Mouse (Mus musculus): ENCODE measurements around the gene Mr1. TPM values are rescaled to one million over a fixed set of nuclear protein-coding genes. Genes with fewer than 3 reads are reported as not detected.
A peak's percentile ranks its signal among the peaks of the same experiment; 100 is the strongest.

The Mr1 gene
- polyA plus RNA-seq, 1 experiment from 2014 or later: 5.9 TPM

DNA sequence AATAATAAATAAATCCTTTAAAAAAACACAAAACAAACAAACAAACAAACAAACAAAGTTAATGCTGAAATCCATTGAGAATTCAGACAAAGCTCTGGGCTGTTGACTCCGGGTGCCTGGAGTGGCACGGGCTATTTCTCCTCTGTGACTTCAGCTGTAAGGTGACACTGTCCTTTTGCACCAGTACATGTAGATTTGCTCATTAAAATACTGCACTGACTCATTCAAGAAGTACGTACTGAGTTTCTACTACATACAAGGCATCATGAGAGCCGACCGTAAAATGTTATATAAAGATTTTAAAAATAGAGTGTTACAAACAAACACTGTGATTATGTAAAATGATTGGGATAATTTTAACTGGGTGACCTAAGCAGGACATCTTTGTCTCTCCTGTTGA, 22.2 kb downstream of the Mr1 start:
- no peak for ATAC-seq
- H3K27ac ChIP-seq: no peak overlapping the region
- 98% methylated on average over 5 of the region's 5 CpGs for WGBS
- no peak overlapping the region for H3K4me2 ChIP-seq (replicated peaks)
- no peaks in the 10 kb centered on the region; the same call in 1 of the 2 replicates for H3K4me1 ChIP-seq (replicated peaks)
- no peak overlapping the region for H3K4me3 ChIP-seq (replicated peaks)
- no peaks in the 10 kb centered on the region for H3K27me3 ChIP-seq (replicated peaks)
- no peaks in the 10 kb centered on the region for H3K9me3 ChIP-seq
- no peak overlapping the region for H3K9ac ChIP-seq
- no peaks in the 10 kb centered on the region for H3K36me3 ChIP-seq

DNA sequence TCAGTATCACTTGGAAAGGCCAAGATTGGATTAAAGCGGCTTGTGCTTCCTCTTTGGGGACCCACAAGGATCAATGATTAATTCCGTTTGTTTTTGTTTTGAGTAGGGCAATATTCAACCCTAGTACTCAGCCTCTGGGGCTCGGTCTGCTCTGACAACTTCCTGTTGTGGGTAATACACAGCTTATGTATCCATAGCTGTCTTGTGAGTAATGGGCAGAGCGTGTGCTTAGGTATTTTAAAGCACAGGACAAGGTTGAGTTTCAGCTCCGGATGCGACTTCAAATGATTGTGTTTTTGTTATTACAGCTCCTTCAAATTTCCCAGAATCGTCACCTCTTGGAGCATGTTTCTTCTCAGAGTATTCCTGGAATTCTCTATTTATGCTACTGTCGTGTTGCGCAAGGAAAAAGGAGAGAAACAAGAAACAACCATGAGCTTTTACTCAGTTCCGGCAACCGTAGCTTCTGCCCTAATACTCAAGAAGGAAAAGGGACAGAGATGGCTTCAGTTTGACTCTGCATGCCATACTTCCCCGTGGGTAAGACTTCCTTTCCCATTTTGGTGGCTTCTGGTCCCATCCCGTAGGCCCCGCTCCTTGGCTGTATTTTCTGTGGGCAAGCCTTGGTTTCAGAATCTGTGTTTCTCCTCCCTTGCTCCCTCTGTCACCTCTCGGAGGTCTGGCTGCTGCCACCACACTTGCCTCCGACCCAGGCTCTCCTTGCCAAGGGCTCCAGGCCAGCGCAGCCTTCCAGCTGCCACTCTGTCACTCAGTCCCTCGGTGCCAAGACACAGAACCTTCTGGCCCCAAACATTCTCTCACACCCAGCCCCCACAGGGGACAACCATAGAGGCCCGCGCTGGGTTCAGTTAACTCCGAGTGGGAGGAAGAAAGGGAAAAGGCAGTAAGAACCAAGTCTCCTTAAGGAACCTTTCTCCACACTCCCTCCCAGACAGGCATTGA, 24.4 kb downstream of the Mr1 start:
- Histone ChIP-seq H3K4me1 (replicated peaks) (no peaks in the 10 kb centered on the region; the same call in 1 of the 2 replicates), H3K27me3 (replicated peaks) (no peaks in the 10 kb centered on the region), H3K9ac (no peak overlapping the region), H3K4me3 (replicated peaks) (no peak overlapping the region), H3K36me3 (no peaks in the 10 kb centered on the region), H3K9me3 (no peaks in the 10 kb centered on the region), H3K4me2 (replicated peaks) (no peak overlapping the region), H3K27ac (no peak overlapping the region)
- no peak for ATAC-seq
- 72% methylated on average over 21 of the region's 21 CpGs for WGBS

DNA sequence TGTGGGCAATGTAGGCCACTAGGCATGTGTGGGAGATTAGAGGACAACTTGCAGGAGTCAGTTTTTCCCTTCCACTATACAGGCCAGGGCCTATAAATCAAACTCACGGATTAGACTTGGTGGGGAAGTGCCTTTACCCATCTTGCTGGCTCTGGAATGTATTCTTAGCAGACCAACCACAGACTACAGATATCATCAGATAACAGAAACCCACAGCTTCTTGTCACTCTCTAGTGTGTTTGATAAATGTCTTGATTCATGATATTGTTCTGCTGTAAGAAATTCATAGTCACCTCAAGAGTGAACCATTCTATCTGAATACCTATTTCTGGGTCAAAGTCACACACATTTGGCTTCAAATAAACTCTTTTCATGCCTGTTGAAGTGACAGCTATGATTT, 26.9 kb downstream of the Mr1 start:
- Histone ChIP-seq H3K4me3 (replicated peaks) (no peak overlapping the region), H3K9me3 (no peaks in the 10 kb centered on the region), H3K4me1 (replicated peaks) (no peaks in the 10 kb centered on the region), H3K4me2 (replicated peaks) (no peak overlapping the region), H3K36me3 (no peaks in the 10 kb centered on the region), H3K27ac (no peak overlapping the region), H3K9ac (no peak overlapping the region), H3K27me3 (replicated peaks) (no peaks in the 10 kb centered on the region)
- no peak for ATAC-seq
- 47% methylated on average over 1 of the region's 1 CpGs for WGBS

DNA sequence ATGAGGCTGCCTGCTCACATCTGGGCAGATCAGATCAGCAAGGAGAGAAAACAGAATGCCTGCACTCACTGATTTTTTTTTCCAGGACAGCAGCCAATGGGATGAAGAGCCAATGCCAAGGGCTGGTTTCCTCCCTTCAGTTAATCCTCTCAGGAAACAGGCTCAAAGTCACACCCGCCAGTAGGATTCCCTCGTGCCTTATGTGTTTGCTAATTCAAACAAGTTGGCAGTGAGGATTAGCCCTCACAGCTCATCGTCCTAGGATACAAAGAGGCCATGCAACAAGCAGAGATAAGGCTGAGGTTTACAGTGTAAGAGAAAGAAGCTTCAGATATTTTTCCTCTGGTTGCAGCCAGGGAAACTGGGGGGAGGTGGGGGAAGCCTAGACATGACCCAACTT, 32.7 kb downstream of the Mr1 start:
- 23% methylated on average over 3 of the region's 3 CpGs for WGBS
- no peak overlapping the region for H3K4me2 ChIP-seq (replicated peaks)
- peaks cover 8% of the 10 kb centered on the region for H3K4me1 ChIP-seq (replicated peaks)
- no peak for ATAC-seq
- H3K27me3 ChIP-seq (replicated peaks): no peaks in the 10 kb centered on the region
- no peak overlapping the region for H3K4me3 ChIP-seq (replicated peaks)
- no peak overlapping the region for H3K9ac ChIP-seq
- H3K27ac ChIP-seq: no peak overlapping the region
- no peaks in the 10 kb centered on the region for H3K36me3 ChIP-seq
- no peaks in the 10 kb centered on the region for H3K9me3 ChIP-seq

DNA sequence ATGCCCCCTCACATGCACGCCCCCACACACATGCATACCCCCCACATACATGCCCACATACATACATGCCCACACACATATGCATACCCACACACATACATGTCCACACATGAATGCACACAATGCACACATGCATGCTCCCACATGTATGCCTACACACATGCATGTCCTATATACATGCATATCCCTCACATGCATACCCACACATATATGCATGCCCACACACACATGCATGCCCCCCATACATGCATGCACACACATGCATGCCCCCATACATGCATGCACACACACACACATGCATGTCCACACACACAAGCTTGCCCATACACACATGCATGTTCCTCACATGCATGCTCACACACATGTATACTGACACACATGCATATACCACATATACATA, 33.7 kb downstream of the Mr1 start:
- Histone ChIP-seq H3K9me3 (no peaks in the 10 kb centered on the region), H3K9ac (no peak overlapping the region), H3K4me2 (replicated peaks) (no peak overlapping the region), H3K36me3 (no peaks in the 10 kb centered on the region), H3K27me3 (replicated peaks) (no peaks in the 10 kb centered on the region), H3K27ac (no peak overlapping the region), H3K4me1 (replicated peaks) (peaks cover 14% of the 10 kb centered on the region), H3K4me3 (replicated peaks) (no peak overlapping the region)
- no peak for ATAC-seq
- WGBS: 89% methylated on average over 1 of the region's 1 CpGs

DNA sequence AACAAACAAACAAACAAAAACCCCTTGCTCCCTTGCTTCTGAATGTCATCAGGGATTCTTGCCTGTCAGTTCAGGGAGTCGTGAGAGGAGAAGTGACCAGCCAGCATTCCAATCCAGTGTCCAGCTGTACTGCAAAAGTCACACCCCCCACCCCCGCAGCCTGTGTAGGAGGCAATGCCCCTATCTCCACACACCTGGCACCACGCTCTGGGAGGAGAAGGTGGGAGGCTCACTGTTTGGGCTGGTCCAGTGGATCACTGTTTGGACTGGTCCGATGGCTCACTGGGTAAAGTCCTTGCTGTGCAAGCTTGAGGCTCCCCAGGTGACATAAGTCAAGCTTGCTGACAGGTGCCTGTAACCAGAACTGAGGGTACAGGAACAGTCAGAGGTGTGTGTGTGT, 34.5 kb downstream of the Mr1 start:
- H3K27ac ChIP-seq: no peak overlapping the region
- 50% methylated on average over 4 of the region's 4 CpGs for WGBS
- no peak overlapping the region for H3K4me3 ChIP-seq (replicated peaks)
- no peak overlapping the region for H3K4me2 ChIP-seq (replicated peaks)
- no peak for ATAC-seq
- H3K9me3 ChIP-seq: no peaks in the 10 kb centered on the region
- no peaks in the 10 kb centered on the region for H3K36me3 ChIP-seq
- H3K4me1 ChIP-seq (replicated peaks): peaks cover 14% of the 10 kb centered on the region
- no peaks in the 10 kb centered on the region for H3K27me3 ChIP-seq (replicated peaks)
- no peak overlapping the region for H3K9ac ChIP-seq

DNA sequence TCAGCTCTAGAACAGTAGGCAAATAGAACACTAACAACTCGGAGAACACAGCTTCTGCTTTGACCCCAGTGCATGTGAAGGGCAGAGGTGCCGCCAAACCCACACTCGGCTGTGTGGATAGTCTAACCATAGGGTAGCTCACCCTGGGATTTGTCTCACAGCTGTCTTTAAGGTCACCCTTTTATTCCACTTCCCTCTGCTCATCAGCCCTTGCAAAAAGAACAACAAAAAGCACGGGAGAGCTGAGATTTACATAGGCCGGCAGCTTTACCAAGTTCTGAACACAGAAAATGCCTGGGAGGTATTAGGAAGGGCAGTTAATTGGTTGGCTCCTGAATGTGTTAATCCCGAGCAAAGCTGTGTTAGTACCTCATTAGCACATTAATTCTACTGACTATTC, 35.1 kb downstream of the Mr1 start:
- ATAC-seq: no peak
- Histone ChIP-seq H3K4me3 (replicated peaks) (no peak overlapping the region), H3K9ac (no peak overlapping the region), H3K4me2 (replicated peaks) (no peak overlapping the region), H3K27me3 (replicated peaks) (no peaks in the 10 kb centered on the region), H3K9me3 (no peaks in the 10 kb centered on the region), H3K36me3 (no peaks in the 10 kb centered on the region), H3K4me1 (replicated peaks) (peaks cover 14% of the 10 kb centered on the region), H3K27ac (no peak overlapping the region)
- 59% methylated on average over 6 of the region's 6 CpGs for WGBS

DNA sequence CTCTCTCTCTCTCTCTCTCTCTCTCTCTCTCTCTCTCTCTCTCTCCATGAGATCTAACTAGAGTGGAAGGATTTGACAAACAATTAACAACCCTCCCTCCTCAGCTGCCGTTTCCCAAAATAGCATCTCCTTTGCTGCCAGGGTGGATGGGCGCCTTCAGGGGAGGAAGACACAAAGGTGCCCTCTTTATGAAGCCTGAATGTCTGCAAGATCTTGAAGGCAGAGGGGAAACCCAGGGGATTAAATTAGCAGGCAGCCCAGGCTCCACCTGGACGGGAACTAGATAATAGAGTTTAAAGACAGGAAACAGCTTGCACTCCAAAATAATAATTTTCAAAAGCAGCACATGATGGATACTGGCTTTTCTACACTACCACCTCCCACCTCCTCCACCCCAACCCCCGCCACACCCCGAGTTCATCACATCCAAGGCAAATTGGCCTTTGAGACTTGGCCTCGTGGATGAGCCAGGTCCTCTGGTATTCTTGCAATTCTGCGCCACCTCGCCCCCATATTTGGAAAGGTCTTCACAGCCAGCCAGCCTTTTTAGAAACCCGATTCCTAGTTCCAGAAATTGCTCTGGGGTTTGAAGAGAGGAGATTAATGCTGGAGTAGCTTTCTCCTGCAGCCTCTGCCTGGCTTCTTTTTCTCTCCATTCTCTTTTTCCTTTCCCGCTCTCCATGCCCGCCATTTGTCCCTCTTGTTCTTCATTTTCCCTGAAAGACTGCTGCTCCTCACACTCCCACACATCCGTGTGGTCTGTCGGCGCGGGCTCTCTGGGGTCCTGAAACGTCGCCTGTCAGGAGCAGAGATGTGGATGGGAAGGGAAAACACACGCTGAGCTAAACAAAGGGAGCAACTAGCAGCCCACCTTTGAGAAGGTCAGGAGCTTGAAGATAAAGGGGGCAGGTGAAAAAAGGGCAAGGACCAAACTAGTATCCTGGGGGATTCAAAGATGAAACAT, 36.9 kb downstream of the Mr1 start:
- H3K9me3 ChIP-seq: no peaks in the 10 kb centered on the region
- no peaks in the 10 kb centered on the region for H3K27me3 ChIP-seq (replicated peaks)
- no peak overlapping the region for H3K4me3 ChIP-seq (replicated peaks)
- no peak overlapping the region for H3K9ac ChIP-seq
- H3K27ac ChIP-seq: peak overlapping the region; percentile 59
- H3K4me1 ChIP-seq (replicated peaks): peaks cover 14% of the 10 kb centered on the region
- peak overlapping the region; percentile 36; the same call in 1 of the 2 replicates for H3K4me2 ChIP-seq (replicated peaks)
- no peak for ATAC-seq
- WGBS: 31% methylated on average over 18 of the region's 18 CpGs
- H3K36me3 ChIP-seq: no peaks in the 10 kb centered on the region

DNA sequence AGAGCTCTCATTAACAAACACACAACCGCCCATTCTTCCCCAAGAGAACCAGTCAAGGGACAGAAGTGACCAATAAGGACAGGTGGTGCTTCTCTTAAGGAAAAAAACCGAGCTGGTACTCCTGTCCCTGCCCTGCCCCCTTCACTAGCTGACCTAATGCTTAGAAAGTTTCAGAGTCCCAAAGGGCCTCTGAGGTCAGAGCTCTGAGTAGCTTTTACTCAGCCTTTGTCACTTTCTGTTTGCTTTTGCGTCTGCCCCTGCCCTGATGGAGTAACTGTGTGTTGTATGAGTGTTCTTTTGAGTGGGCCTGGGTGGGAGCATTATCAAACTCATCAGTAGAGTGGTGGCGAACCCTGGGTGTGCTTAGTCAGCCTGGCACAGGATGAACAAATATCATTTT, 38.2 kb downstream of the Mr1 start:
- H3K36me3 ChIP-seq: no peaks in the 10 kb centered on the region
- no peak overlapping the region for H3K9ac ChIP-seq
- peaks cover 14% of the 10 kb centered on the region for H3K4me1 ChIP-seq (replicated peaks)
- WGBS: 35% methylated on average over 4 of the region's 4 CpGs
- no peaks in the 10 kb centered on the region for H3K9me3 ChIP-seq
- ATAC-seq: peak; percentile 61
- no peak overlapping the region for H3K4me3 ChIP-seq (replicated peaks)
- H3K4me2 ChIP-seq (replicated peaks): no peak overlapping the region
- H3K27me3 ChIP-seq (replicated peaks): no peaks in the 10 kb centered on the region
- no peak overlapping the region for H3K27ac ChIP-seq

DNA sequence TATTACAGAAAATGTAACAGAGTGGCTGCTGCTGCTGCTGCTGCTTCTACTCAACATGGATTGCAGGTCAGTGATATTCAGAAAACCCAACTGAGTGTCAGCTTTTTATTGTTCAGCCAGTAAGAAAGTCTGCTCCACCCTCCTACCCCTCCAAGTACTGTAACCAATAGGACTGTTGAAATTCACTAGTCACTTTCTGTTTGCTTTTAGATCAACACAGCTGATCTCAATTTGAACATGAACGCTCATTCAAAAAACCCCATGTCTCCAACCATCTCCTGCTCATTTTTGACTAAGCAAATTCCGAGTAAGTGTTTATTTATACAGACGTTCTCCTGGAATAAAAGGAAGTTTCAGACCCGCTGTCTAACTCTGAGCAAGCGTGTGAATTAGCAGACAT, 38.8 kb downstream of the Mr1 start:
- H3K4me3 ChIP-seq (replicated peaks): no peak overlapping the region

DNA sequence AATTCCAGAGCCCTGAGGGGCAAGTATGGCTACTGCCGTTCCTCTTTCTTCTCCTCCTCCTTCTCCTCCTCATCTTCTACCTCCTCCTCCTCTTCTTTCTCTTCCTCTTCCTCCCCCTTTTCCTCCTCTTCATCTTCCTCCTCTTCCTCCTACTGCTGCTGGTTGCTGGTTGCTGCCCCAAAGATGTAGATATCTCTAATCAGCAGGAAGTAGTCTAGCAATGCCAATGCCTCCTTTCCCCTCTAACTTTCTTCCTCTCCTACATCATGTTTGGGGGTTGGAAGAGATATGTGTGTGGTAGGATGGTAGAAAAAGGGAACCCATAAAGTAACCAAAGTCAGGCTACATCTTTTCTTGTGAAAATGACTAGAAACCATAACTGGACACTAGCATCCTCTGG, 40.3 kb downstream of the Mr1 start:
- Histone ChIP-seq H3K4me3 (replicated peaks) (no peak overlapping the region), H3K9ac (no peak overlapping the region), H3K4me1 (replicated peaks) (peaks cover 14% of the 10 kb centered on the region), H3K36me3 (no peaks in the 10 kb centered on the region), H3K27me3 (replicated peaks) (no peaks in the 10 kb centered on the region), H3K4me2 (replicated peaks) (no peak overlapping the region), H3K9me3 (no peaks in the 10 kb centered on the region), H3K27ac (no peak overlapping the region)
- ATAC-seq: no peak
- 68% methylated on average over 1 of the region's 1 CpGs for WGBS

More for the DNA sequence above, 38.8 kb downstream of the Mr1 start:
- H3K9ac ChIP-seq: no peak overlapping the region
- no peaks in the 10 kb centered on the region for H3K9me3 ChIP-seq
- no peak overlapping the region for H3K27ac ChIP-seq
- peaks cover 14% of the 10 kb centered on the region for H3K4me1 ChIP-seq (replicated peaks)
- WGBS: 21% methylated on average over 5 of the region's 5 CpGs
- H3K4me2 ChIP-seq (replicated peaks): no peak overlapping the region
- H3K36me3 ChIP-seq: no peaks in the 10 kb centered on the region
- no peaks in the 10 kb centered on the region for H3K27me3 ChIP-seq (replicated peaks)
- 0 out of 2 replicates have a peak, but pooled peaks have one; percentile 41 for ATAC-seq

DNA sequence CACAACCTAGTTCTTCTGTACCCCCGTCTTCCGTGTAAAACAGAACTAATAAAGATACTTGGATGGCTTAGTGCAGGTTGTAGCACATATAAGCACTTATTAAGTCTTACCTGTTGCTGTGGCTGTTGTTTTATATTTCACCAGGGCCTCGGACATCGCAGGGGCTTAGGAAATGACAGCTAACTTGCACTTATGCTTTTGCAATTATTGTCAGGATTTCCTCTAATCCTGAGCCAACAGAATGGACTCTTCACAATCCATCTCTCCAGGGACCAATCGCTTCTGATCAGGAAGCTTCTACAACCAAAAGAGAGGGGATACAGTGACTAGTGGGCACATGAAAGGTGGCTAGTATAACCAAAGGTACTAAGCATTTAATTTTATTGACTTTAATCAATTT, 42.6 kb downstream of the Mr1 start:
- Histone ChIP-seq H3K9me3 (no peaks in the 10 kb centered on the region), H3K4me1 (replicated peaks) (peaks cover 6% of the 10 kb centered on the region), H3K4me3 (replicated peaks) (no peak overlapping the region), H3K27ac (no peak overlapping the region), H3K9ac (no peak overlapping the region), H3K27me3 (replicated peaks) (no peaks in the 10 kb centered on the region), H3K36me3 (no peaks in the 10 kb centered on the region), H3K4me2 (replicated peaks) (no peak overlapping the region)
- no peak for ATAC-seq
- 83% methylated on average over 5 of the region's 5 CpGs for WGBS

All from intestine, embryonic 15.5 days (tissue).